Mouse (Mus musculus) E14TG2a.4 (cell line): ENCODE measurements around the gene Ephx1.
"Not testable (repeated sequence)": the region's sequence is repeated elsewhere in the genome, so short reads cannot be mapped to it uniquely, and the experiment has no call there.

Experiments
- H3K27me3 ChIP-seq: 2 replicates; pipeline ENCODE4 v1.6.1; 2014; ENCODE audit warnings: low read length, control low read depth; ENCODE audit not compliant: insufficient read depth
- H3K36me3 ChIP-seq: 2 replicates; pipeline ENCODE4 v1.6.1; 2014; ENCODE audit warnings: low read length, control low read depth; ENCODE audit not compliant: insufficient read depth
- H3K4me1 ChIP-seq: replicated peaks from 2 replicates; pipeline ENCODE4 v1.6.1; 2014; ENCODE audit warnings: low read depth, low read length, control low read depth
- H3K4me3 ChIP-seq: replicated peaks from 2 replicates; pipeline ENCODE4 v1.5.1; 2014; ENCODE audit warnings: mild to moderate bottlenecking, low read length
- H3K9me3 ChIP-seq: 2 replicates; pipeline ENCODE4 v1.6.1; 2014; ENCODE audit warnings: low read length, control low read depth
- CTCF ChIP-seq: conservative IDR thresholded peaks from 2 replicates; pipeline ENCODE4 v1.5.1; 2014; ENCODE audit warnings: low read length
- NANOG ChIP-seq: IDR thresholded peaks from 2 replicates; pipeline ENCODE4 v1.6.1; 2014; ENCODE audit warnings: borderline replicate concordance, low read length, mixed read lengths
- POU5F1 ChIP-seq: IDR thresholded peaks from 2 replicates; pipeline ENCODE4 v1.6.1; 2014; ENCODE audit warnings: low read length, borderline replicate concordance

Gene Ephx1

GRCm38 (mm10) chr1:180943896-180944295, 76.8 kb downstream of the Ephx1 start:
- Histone ChIP-seq H3K4me3 (peak overlapping the region; percentile 87), H3K27me3 (peaks cover 29% of the 10 kb centered on the region), H3K4me1 (peaks cover 77% of the 10 kb centered on the region), H3K36me3 (peaks cover 23% of the 10 kb centered on the region), H3K9me3 (no peaks in the 10 kb centered on the region)
- TF ChIP-seq CTCF (peak; percentile 11; the same call in 1 of the 2 replicates), POU5F1 (no peak), NANOG (no peak)

- H3K9me3 ChIP-seq = no peaks in the 10 kb centered on the region
- H3K27me3 ChIP-seq = peaks cover 29% of the 10 kb centered on the region
- peaks cover 70% of the 10 kb centered on the region for H3K4me1 ChIP-seq
- peaks cover 21% of the 10 kb centered on the region for H3K36me3 ChIP-seq
- H3K4me3 ChIP-seq = peak overlapping the region; percentile 87
- no peak for TF ChIP-seq POU5F1
Observed at GRCm38 (mm10) chr1:180943032-180943644, 77.6 kb downstream of the Ephx1 start.

GRCm38 (mm10) chr1:180942166-180943031, 78.3 kb downstream of the Ephx1 start, which contains the start of gene Tmem63a:
Tmem63a (plus strand) TSS chr1:180942344.
- TF ChIP-seq POU5F1 = no peak
- TF ChIP-seq NANOG = no peak
- no peak for TF ChIP-seq CTCF
- peaks cover 29% of the 10 kb centered on the region for H3K27me3 ChIP-seq
- peaks cover 71% of the 10 kb centered on the region for H3K4me1 ChIP-seq
- no peaks in the 10 kb centered on the region for H3K9me3 ChIP-seq
- H3K4me3 ChIP-seq = peak within 1 kb of the TSS; percentile 87
- peaks cover 21% of the 10 kb centered on the region for H3K36me3 ChIP-seq

GRCm38 (mm10) chr1:180941726-180942125, 79.0 kb downstream of the Ephx1 start:
- TF ChIP-seq POU5F1 (no peak), NANOG (no peak), CTCF (no peak)

GRCm38 (mm10) chr1:180940776-180941460, 79.8 kb downstream of the Ephx1 start:
- TF ChIP-seq CTCF = no peak
- TF ChIP-seq NANOG = no peak
- TF ChIP-seq POU5F1 = no peak

More at GRCm38 (mm10) chr1:180941726-180942125, 79.0 kb downstream of the Ephx1 start:
- H3K36me3 ChIP-seq = peaks cover 20% of the 10 kb centered on the region
- H3K27me3 ChIP-seq = peaks cover 29% of the 10 kb centered on the region
- no peaks in the 10 kb centered on the region for H3K9me3 ChIP-seq
- peaks cover 70% of the 10 kb centered on the region for H3K4me1 ChIP-seq
- H3K4me3 ChIP-seq = peak overlapping the region; percentile 87

GRCm38 (mm10) chr1:180938781-180939180, 81.9 kb downstream of the Ephx1 start:
- H3K36me3 ChIP-seq = peaks cover 27% of the 10 kb centered on the region
- not testable (repeated sequence) for H3K4me3 ChIP-seq

More at GRCm38 (mm10) chr1:180940776-180941460, 79.8 kb downstream of the Ephx1 start:
- Histone ChIP-seq H3K36me3 (peaks cover 24% of the 10 kb centered on the region), H3K4me1 (peaks cover 66% of the 10 kb centered on the region), H3K9me3 (no peaks in the 10 kb centered on the region), H3K27me3 (peaks cover 29% of the 10 kb centered on the region), H3K4me3 (peak overlapping the region; percentile 87)

GRCm38 (mm10) chr1:180937631-180938030, 83.1 kb downstream of the Ephx1 start:
- H3K9me3 ChIP-seq = not testable (repeated sequence)
- H3K27me3 ChIP-seq = peaks cover 26% of the 10 kb centered on the region
- peaks cover 66% of the 10 kb centered on the region for H3K4me1 ChIP-seq
- H3K36me3 ChIP-seq = peaks cover 27% of the 10 kb centered on the region
- H3K4me3 ChIP-seq = peak overlapping the region; percentile 87

More at GRCm38 (mm10) chr1:180938781-180939180, 81.9 kb downstream of the Ephx1 start:
- Histone ChIP-seq H3K4me1 (peaks cover 66% of the 10 kb centered on the region), H3K27me3 (peaks cover 34% of the 10 kb centered on the region)
- H3K9me3 ChIP-seq = not testable (repeated sequence)
- TF ChIP-seq CTCF = peak; percentile 63

- H3K4me1 ChIP-seq = peaks cover 68% of the 10 kb centered on the region
- peaks cover 27% of the 10 kb centered on the region for H3K36me3 ChIP-seq
- H3K9me3 ChIP-seq = not testable (repeated sequence)
- H3K27me3 ChIP-seq = peaks cover 22% of the 10 kb centered on the region
- H3K4me3 ChIP-seq = peak overlapping the region; percentile 87
Observed at GRCm38 (mm10) chr1:180936610-180937398, 83.9 kb downstream of the Ephx1 start.
